Mouse (Mus musculus) monocyte, adult 5-6 weeks (primary cell): ENCODE results near the gene Synj2. TPM values are rescaled to one million over a fixed set of nuclear protein-coding genes. Genes with fewer than 3 reads are reported as not detected.
"Not testable (repeated sequence)": the region's sequence is repeated elsewhere in the genome, so short reads cannot be mapped to it uniquely, and the experiment has no call there.

ENCODE experiments used
- ATAC-seq: fragments of 153-309, 156-312 bp; replicated peaks from 2 replicates; pipeline ENCODE4 v1.8.0; 2017; ENCODE audit warnings: mild to moderate bottlenecking; ENCODE audit not compliant: low TSS enrichment, insufficient number of reproducible peaks, severe bottlenecking, poor library complexity, low FRiP score
- total RNA-seq: library from RNA; stranded (forward); fragments of 200-1000, 200-491, 200-594 nt; gene quantifications from 3 replicates; pipeline ENCODE4 v1.2.3, GENCODE M21; 2017

Synj2 gene
- total RNA-seq, 1 experiment from 2014 or later, result 0.29 TPM

GRCm38 (mm10) chr17:6016213-6016780 lies 75.2 kb downstream of the Synj2 start:
- ATAC-seq, result no peak

- no peak for ATAC-seq
Observed at GRCm38 (mm10) chr17:6017268-6017667, 76.2 kb downstream of the Synj2 start.

- no peak for ATAC-seq
Observed at GRCm38 (mm10) chr17:6018348-6018747, 77.3 kb downstream of the Synj2 start.

GRCm38 (mm10) chr17:6019776-6020175 lies 78.7 kb downstream of the Synj2 start:
- ATAC-seq, result no peak

GRCm38 (mm10) chr17:6020636-6021035 lies 79.6 kb downstream of the Synj2 start:
- no peak for ATAC-seq

- ATAC-seq, result not testable (repeated sequence)
Observed at GRCm38 (mm10) chr17:6021374-6021789, 80.3 kb downstream of the Synj2 start.

GRCm38 (mm10) chr17:6025831-6026230 lies 84.8 kb downstream of the Synj2 start:
- ATAC-seq, result no peak

- ATAC-seq, result no peak
Observed at GRCm38 (mm10) chr17:6035661-6036060, 94.6 kb downstream of the Synj2 start.

GRCm38 (mm10) chr17:6036458-6036857 lies 95.4 kb downstream of the Synj2 start:
- ATAC-seq, result no peak

GRCm38 (mm10) chr17:6036872-6037271 lies 95.8 kb downstream of the Synj2 start:
- no peak for ATAC-seq

- no peak for ATAC-seq
Observed at GRCm38 (mm10) chr17:6037507-6037906, 96.4 kb downstream of the Synj2 start.

GRCm38 (mm10) chr17:6052801-6053200 lies 111.7 kb downstream of the Synj2 start:
- no peak for ATAC-seq

- 0 out of 2 replicates have a peak, but pooled peaks have one; percentile 66 for ATAC-seq
Observed at GRCm38 (mm10) chr17:6054934-6055355, 113.9 kb downstream of the Synj2 start.

- no peak for ATAC-seq
Observed at GRCm38 (mm10) chr17:6062793-6063192, 121.7 kb downstream of the Synj2 start.

- no peak for ATAC-seq
Observed at GRCm38 (mm10) chr17:6063532-6063931, 122.5 kb downstream of the Synj2 start.

GRCm38 (mm10) chr17:6066021-6066420 lies 124.9 kb downstream of the Synj2 start:
- no peak for ATAC-seq

GRCm38 (mm10) chr17:6067613-6068012 lies 126.5 kb downstream of the Synj2 start:
- no peak for ATAC-seq

GRCm38 (mm10) chr17:6069866-6070265 lies 128.8 kb downstream of the Synj2 start:
- no peak for ATAC-seq

- no peak for ATAC-seq
Observed at GRCm38 (mm10) chr17:6073405-6073804, 132.3 kb downstream of the Synj2 start.

- ATAC-seq, result peak; percentile 90
Observed at GRCm38 (mm10) chr17:6079287-6080122, 138.4 kb downstream of the Synj2 start, which contains the start of the genes Serac1 and Gtf2h5. Gene Serac1, minus strand, starts transcription at chr17:6079741. Gene Gtf2h5, plus strand, starts transcription at chr17:6079786.
